Mouse (Mus musculus): ENCODE measurements around the gene Wfdc8. TPM values are rescaled to one million over a fixed set of nuclear protein-coding genes. Genes with fewer than 3 reads are reported as not detected.

The Wfdc8 gene
- polyA plus RNA-seq, 1 experiment: not detected

DNA sequence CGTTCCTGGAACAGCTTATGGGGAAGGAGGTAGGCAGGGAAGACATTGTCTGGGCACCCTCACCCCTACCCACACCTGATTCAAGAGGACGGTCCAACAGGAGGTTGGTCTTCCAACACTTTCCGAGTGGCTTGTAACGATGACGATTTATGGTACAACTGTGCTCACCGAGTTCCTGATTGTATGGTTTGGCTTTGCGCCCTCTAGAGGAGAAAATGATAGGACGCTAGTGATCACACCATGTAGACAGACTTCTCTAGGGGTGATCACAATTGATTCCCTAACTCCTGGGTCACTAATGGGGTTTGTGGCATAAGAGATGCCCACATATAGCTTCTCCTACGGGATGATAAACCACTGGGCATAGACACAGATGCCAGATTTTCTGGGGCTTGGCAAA, 21.8 kb upstream of the Wfdc8 start:
- Histone ChIP-seq H3ac (ENCODE audit: control insufficient read depth, insufficient read length) (no peak overlapping the region), H3K4me3 (no peak overlapping the region), H3K4me2 (ENCODE audit: low read depth) (no peak overlapping the region), H3K36me3 (ENCODE audit: control insufficient read depth, insufficient read depth) (no peaks in the 10 kb centered on the region), H3K27me3 (ENCODE audit: control insufficient read depth, insufficient read depth, insufficient read length) (peaks cover 5% of the 10 kb centered on the region), H3K79me2 (ENCODE audit: control insufficient read depth, insufficient read depth) (no peaks in the 10 kb centered on the region)
- TF ChIP-seq E2F4 (IDR thresholded peaks at IDR 0.05; ENCODE audit: insufficient read depth) (no peak), MYOG (IDR thresholded peaks at IDR 0.05; ENCODE audit: control insufficient read depth in 1 of 3, insufficient read depth in 1 of 3, insufficient read length in 2 of 3, low read depth in 2 of 3) (no peak), MAX (IDR thresholded peaks at IDR 0.05; ENCODE audit: low read depth) (no peak)

DNA sequence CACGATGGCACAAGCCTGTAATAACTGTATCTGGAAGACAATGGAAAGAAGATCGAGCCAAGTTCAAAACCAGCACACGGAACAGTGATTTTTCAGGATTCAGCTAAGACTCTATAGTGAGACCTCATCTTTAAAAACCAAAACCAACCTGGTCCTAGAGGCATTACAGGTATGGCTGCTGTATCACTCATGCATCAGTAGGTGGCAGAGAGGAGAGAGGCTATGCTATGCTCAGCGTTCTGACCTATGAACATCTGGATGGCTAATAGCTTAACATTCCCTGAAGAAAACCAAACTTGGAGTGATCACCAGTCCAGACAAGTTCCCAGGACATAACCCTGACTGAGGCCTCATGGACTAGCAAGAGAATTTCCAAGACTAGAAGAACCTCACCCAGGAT, 8.3 kb upstream of the Wfdc8 start:
- no peak overlapping the region for H3K4me2 ChIP-seq (ENCODE audit: low read depth)
- H3K27me3 ChIP-seq (ENCODE audit: control insufficient read depth, insufficient read depth, insufficient read length): peaks cover 13% of the 10 kb centered on the region
- no peaks in the 10 kb centered on the region for H3K79me2 ChIP-seq (ENCODE audit: control insufficient read depth, insufficient read depth)
- TF ChIP-seq USF1 (IDR thresholded peaks at IDR 0.05; ENCODE audit: low read depth): no peak
- no peak for TF ChIP-seq MAX (IDR thresholded peaks at IDR 0.05; ENCODE audit: low read depth)
- TF ChIP-seq E2F4 (IDR thresholded peaks at IDR 0.05; ENCODE audit: insufficient read depth): no peak
- no peak for TF ChIP-seq POLR2AphosphoS2 (IDR thresholded peaks at IDR 0.05; ENCODE audit: insufficient read length, low read depth)
- no peak for TF ChIP-seq MYOD1 (IDR thresholded peaks at IDR 0.05; ENCODE audit: control insufficient read depth in 1 of 3, insufficient read length in 2 of 3, low read depth in 2 of 3)
- no peak for TF ChIP-seq REST (IDR thresholded peaks at IDR 0.05; ENCODE audit: insufficient read depth, insufficient read length)
- no peak for TF ChIP-seq SRF (IDR thresholded peaks at IDR 0.05; ENCODE audit: control insufficient read depth, insufficient read length, low read depth)
- TF ChIP-seq TCF12 (IDR thresholded peaks at IDR 0.05; ENCODE audit: insufficient read depth, poor library complexity, severe bottlenecking): no peak
- TF ChIP-seq MYOG (IDR thresholded peaks at IDR 0.05; ENCODE audit: control insufficient read depth in 1 of 3, insufficient read depth in 1 of 3, insufficient read length in 2 of 3, low read depth in 2 of 3): no peak
- no peak for TF ChIP-seq TCF3 (IDR thresholded peaks at IDR 0.05; ENCODE audit: insufficient read length, low read depth)
- TF ChIP-seq CEBPB (IDR thresholded peaks at IDR 0.05; ENCODE audit: insufficient read depth, poor library complexity, severe bottlenecking): no peak
- no peak for TF ChIP-seq POLR2A (IDR thresholded peaks at IDR 0.05; ENCODE audit: insufficient read length, low read depth)
- no peaks in the 10 kb centered on the region for H3K36me3 ChIP-seq (ENCODE audit: control insufficient read depth, insufficient read depth)
- no peak overlapping the region for H3ac ChIP-seq (ENCODE audit: control insufficient read depth, insufficient read length)
- H3K4me3 ChIP-seq: no peak overlapping the region

DNA sequence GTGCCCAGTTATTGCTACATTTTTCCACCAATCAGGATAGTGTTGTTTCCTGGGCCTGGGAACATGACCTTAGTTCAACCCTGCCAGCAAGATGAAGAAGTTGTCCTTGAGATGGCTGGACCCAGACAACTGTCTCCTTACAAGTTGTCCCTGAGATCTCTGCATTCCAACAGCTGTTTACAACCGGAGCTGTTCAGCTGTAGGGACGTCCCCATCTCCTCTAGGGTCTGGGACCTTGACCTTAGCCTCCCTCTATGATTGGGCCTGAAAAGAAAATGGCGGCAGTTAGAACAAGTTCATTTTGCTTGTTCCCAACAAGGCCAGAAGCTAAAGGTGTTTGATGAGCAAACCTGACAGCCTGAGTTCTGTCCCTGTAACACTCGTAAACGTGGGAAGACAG, 5.6 kb upstream of the Wfdc8 start:
- Histone ChIP-seq H3K27me3 (ENCODE audit: control insufficient read depth, insufficient read depth, insufficient read length) (peaks cover 13% of the 10 kb centered on the region), H3K79me2 (ENCODE audit: control insufficient read depth, insufficient read depth) (no peaks in the 10 kb centered on the region), H3K4me3 (no peak overlapping the region), H3ac (ENCODE audit: control insufficient read depth, insufficient read length) (no peak overlapping the region), H3K4me2 (ENCODE audit: low read depth) (no peak overlapping the region), H3K36me3 (ENCODE audit: control insufficient read depth, insufficient read depth) (no peaks in the 10 kb centered on the region)
- TF ChIP-seq TCF12 (IDR thresholded peaks at IDR 0.05; ENCODE audit: insufficient read depth, poor library complexity, severe bottlenecking): no peak
- TF ChIP-seq REST (IDR thresholded peaks at IDR 0.05; ENCODE audit: insufficient read depth, insufficient read length): no peak
- TF ChIP-seq USF1 (IDR thresholded peaks at IDR 0.05; ENCODE audit: low read depth): no peak
- no peak for TF ChIP-seq POLR2AphosphoS2 (IDR thresholded peaks at IDR 0.05; ENCODE audit: insufficient read length, low read depth)
- TF ChIP-seq SRF (IDR thresholded peaks at IDR 0.05; ENCODE audit: control insufficient read depth, insufficient read length, low read depth): no peak
- no peak for TF ChIP-seq POLR2A (IDR thresholded peaks at IDR 0.05; ENCODE audit: insufficient read length, low read depth)
- no peak for TF ChIP-seq MAX (IDR thresholded peaks at IDR 0.05; ENCODE audit: low read depth)
- no peak for TF ChIP-seq MYOD1 (IDR thresholded peaks at IDR 0.05; ENCODE audit: control insufficient read depth in 1 of 3, insufficient read length in 2 of 3, low read depth in 2 of 3)
- TF ChIP-seq E2F4 (IDR thresholded peaks at IDR 0.05; ENCODE audit: insufficient read depth): no peak
- no peak for TF ChIP-seq CEBPB (IDR thresholded peaks at IDR 0.05; ENCODE audit: insufficient read depth, poor library complexity, severe bottlenecking)

DNA sequence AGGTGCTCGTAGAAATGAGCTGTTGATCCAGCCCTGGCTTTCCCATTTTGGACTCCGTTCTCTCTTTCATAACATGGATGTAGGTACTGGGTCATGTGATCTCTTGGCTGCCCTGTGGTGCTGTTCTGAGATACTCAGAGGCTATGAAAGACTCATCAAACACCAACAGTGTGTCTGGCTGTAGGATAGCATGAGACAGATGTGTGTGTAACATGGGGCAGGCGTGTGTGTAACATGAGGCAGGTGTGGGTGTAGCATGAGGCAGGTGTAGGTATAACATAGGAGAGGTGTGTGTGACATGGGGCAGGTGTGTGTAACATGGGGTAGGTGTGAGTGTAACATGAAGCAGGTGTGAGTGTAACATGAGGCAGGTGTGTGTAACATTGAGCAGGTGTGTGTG, 2.0 kb upstream of the Wfdc8 start:
- no peak overlapping the region for H3ac ChIP-seq (ENCODE audit: control insufficient read depth, insufficient read length)
- peaks cover 6% of the 10 kb centered on the region for H3K27me3 ChIP-seq (ENCODE audit: control insufficient read depth, insufficient read depth, insufficient read length)
- no peak overlapping the region for H3K4me2 ChIP-seq (ENCODE audit: low read depth)
- no peak overlapping the region for H3K4me3 ChIP-seq
- TF ChIP-seq MYOD1 (IDR thresholded peaks at IDR 0.05; ENCODE audit: control insufficient read depth in 1 of 3, insufficient read length in 2 of 3, low read depth in 2 of 3): no peak
- TF ChIP-seq CEBPB (IDR thresholded peaks at IDR 0.05; ENCODE audit: insufficient read depth, poor library complexity, severe bottlenecking): no peak
- no peak for TF ChIP-seq POLR2AphosphoS2 (IDR thresholded peaks at IDR 0.05; ENCODE audit: insufficient read length, low read depth)
- TF ChIP-seq MYOG (IDR thresholded peaks at IDR 0.05; ENCODE audit: control insufficient read depth in 1 of 3, insufficient read depth in 1 of 3, insufficient read length in 2 of 3, low read depth in 2 of 3): no peak
- TF ChIP-seq MAX (IDR thresholded peaks at IDR 0.05; ENCODE audit: low read depth): no peak
- no peak for TF ChIP-seq POLR2A (IDR thresholded peaks at IDR 0.05; ENCODE audit: insufficient read length, low read depth)
- no peak for TF ChIP-seq TCF12 (IDR thresholded peaks at IDR 0.05; ENCODE audit: insufficient read depth, poor library complexity, severe bottlenecking)
- TF ChIP-seq USF1 (IDR thresholded peaks at IDR 0.05; ENCODE audit: low read depth): no peak
- TF ChIP-seq E2F4 (IDR thresholded peaks at IDR 0.05; ENCODE audit: insufficient read depth): no peak
- TF ChIP-seq REST (IDR thresholded peaks at IDR 0.05; ENCODE audit: insufficient read depth, insufficient read length): no peak
- no peak for TF ChIP-seq SRF (IDR thresholded peaks at IDR 0.05; ENCODE audit: control insufficient read depth, insufficient read length, low read depth)
- no peak for TF ChIP-seq TCF3 (IDR thresholded peaks at IDR 0.05; ENCODE audit: insufficient read length, low read depth)
- H3K79me2 ChIP-seq (ENCODE audit: control insufficient read depth, insufficient read depth): no peaks in the 10 kb centered on the region
- no peaks in the 10 kb centered on the region for H3K36me3 ChIP-seq (ENCODE audit: control insufficient read depth, insufficient read depth)

DNA sequence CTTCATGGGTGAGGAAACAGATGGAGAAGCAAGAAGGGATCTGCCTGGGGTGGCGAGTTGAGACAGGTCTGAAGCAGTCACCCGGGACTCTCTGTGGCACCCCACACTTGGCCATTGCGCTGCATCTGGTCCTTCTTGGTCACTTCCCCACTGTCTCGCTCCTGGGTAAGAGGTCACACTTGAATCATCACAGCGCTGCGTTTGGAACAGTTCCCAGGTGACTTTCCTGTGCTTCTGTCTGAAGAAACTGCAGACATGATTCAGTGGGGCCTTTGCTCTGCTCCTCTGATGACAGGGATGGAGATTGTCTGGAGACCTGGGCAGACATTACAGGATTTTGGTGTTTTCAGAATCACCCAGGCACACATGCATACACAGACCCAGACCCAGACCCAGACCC, 4.6 kb downstream of the Wfdc8 start:
- H3ac ChIP-seq (ENCODE audit: control insufficient read depth, insufficient read length): no peak overlapping the region
- H3K4me3 ChIP-seq: no peak overlapping the region
- TF ChIP-seq REST (IDR thresholded peaks at IDR 0.05; ENCODE audit: insufficient read depth, insufficient read length) (no peak), MYOD1 (IDR thresholded peaks at IDR 0.05; ENCODE audit: control insufficient read depth in 1 of 3, insufficient read length in 2 of 3, low read depth in 2 of 3) (no peak), E2F4 (IDR thresholded peaks at IDR 0.05; ENCODE audit: insufficient read depth) (no peak), TCF3 (IDR thresholded peaks at IDR 0.05; ENCODE audit: insufficient read length, low read depth) (no peak), SRF (IDR thresholded peaks at IDR 0.05; ENCODE audit: control insufficient read depth, insufficient read length, low read depth) (no peak), USF1 (IDR thresholded peaks at IDR 0.05; ENCODE audit: low read depth) (no peak), MAX (IDR thresholded peaks at IDR 0.05; ENCODE audit: low read depth) (no peak), POLR2AphosphoS2 (IDR thresholded peaks at IDR 0.05; ENCODE audit: insufficient read length, low read depth) (no peak), CEBPB (IDR thresholded peaks at IDR 0.05; ENCODE audit: insufficient read depth, poor library complexity, severe bottlenecking) (no peak), MYOG (IDR thresholded peaks at IDR 0.05; ENCODE audit: control insufficient read depth in 1 of 3, insufficient read depth in 1 of 3, insufficient read length in 2 of 3, low read depth in 2 of 3) (no peak), TCF12 (IDR thresholded peaks at IDR 0.05; ENCODE audit: insufficient read depth, poor library complexity, severe bottlenecking) (no peak), POLR2A (IDR thresholded peaks at IDR 0.05; ENCODE audit: insufficient read length, low read depth) (no peak)
- H3K79me2 ChIP-seq (ENCODE audit: control insufficient read depth, insufficient read depth): no peaks in the 10 kb centered on the region
- no peak overlapping the region for H3K4me2 ChIP-seq (ENCODE audit: low read depth)
- H3K36me3 ChIP-seq (ENCODE audit: control insufficient read depth, insufficient read depth): no peaks in the 10 kb centered on the region
- H3K27me3 ChIP-seq (ENCODE audit: control insufficient read depth, insufficient read depth, insufficient read length): peaks cover 14% of the 10 kb centered on the region

Measured in myocyte (in vitro differentiated cells).